Mouse (Mus musculus) erythroblast, embryonic 14.5 days (primary cell): Measurements from ENCODE around the gene Dazap2.

Experiments used
- GATA1 ChIP-seq: IDR thresholded peaks from 2 replicates; pipeline ENCODE4 v1.6.1; 2012; ENCODE audit warnings: low read length, inconsistent platforms, mixed read lengths
- TAL1 ChIP-seq: IDR thresholded peaks from 3 replicates; pipeline ENCODE4 v1.6.1; 2012; ENCODE audit warnings: low read length, inconsistent platforms, mixed read lengths

DNA sequence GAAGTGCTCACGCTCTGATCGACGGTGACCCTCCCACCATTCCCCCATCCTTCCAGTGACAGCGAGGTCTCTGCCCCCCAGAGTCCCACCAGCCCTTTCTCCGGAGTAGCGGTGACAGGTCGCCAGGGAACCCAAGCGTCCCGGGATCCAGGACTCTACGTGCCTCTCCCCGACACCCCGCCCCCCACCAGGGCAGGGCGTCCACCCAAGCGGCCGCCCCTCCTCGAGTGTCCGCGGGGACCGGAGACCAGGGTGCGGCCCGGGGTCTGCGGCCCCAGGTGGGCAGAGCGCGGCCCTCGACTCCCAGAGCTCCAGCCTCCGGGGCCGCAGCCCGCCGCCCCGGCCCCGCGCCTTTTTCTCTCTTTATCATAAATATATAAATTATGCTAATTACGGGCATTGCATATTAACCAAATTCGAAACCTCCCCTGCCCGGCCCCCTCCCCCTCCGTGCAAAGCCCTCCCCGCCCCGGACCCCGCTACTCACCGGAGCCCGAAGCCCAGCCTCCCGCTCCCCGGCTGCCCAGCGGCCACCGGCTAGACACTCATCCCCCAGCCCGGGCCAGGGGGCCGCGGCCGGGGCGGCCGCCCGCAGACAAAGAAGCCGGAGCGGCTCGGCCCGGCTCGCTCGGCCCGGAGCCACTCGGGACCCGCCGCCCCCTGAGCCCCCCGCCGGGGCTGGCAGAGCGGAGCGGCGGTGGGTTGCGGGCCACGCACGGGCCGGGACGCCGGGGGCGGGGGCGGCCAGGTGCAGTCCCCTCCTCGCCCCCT lies 15.7 kb upstream of the Dazap2 start, which contains the start of gene Pou6f1:
- TF ChIP-seq GATA1 (no peak), TAL1 (no peak)
